Mouse (Mus musculus) natural killer cell, adult 2 months (primary cell): ENCODE data around the gene Alg9.

Experiments
- DNase-seq, 2 experiments: peaks; one replicate each; pipeline ENCODE4 v3.0.0; 2022; ENCODE audit warnings: low spot score in 2 of 2

The Alg9 gene

GRCm38 (mm10) chr9:50756711-50757110 lies 18.1 kb upstream of the Alg9 start:
- DNase-seq, result no peak

- DNase-seq, result no peak
These were observed 13.1 kb upstream of the Alg9 start for GRCm38 (mm10) chr9:50761520-50762243.

GRCm38 (mm10) chr9:50763331-50763730 lies 11.5 kb upstream of the Alg9 start:
- DNase-seq, result peak in 1 of 2 experiments; percentile 16

- no peak for DNase-seq
These were observed 7.2 kb upstream of the Alg9 start for GRCm38 (mm10) chr9:50767531-50768106.

- DNase-seq, result peak; percentile 96 to 97
These were observed 6.5 kb upstream of the Alg9 start, which contains the start of gene Fdxacb1 for GRCm38 (mm10) chr9:50768107-50769002. Gene Fdxacb1 (plus strand): TSS chr9:50768236.

GRCm38 (mm10) chr9:50770011-50770410 lies 4.8 kb upstream of the Alg9 start:
- no peak for DNase-seq

- peak in 1 of 2 experiments; percentile 18 for DNase-seq
These were observed 775 bp upstream of the Alg9 start for GRCm38 (mm10) chr9:50774026-50774462.

GRCm38 (mm10) chr9:50775662-50776126 lies 875 bp downstream of the Alg9 start:
- DNase-seq, result no peak

GRCm38 (mm10) chr9:50776162-50776760 lies 1.4 kb downstream of the Alg9 start:
- DNase-seq, result no peak

- peak; percentile 26 to 50 for DNase-seq
These were observed 7.3 kb downstream of the Alg9 start for GRCm38 (mm10) chr9:50782155-50782554.

GRCm38 (mm10) chr9:50795266-50795665 lies 20.4 kb downstream of the Alg9 start:
- DNase-seq, result no peak

GRCm38 (mm10) chr9:50796776-50797175 lies 22.0 kb downstream of the Alg9 start:
- DNase-seq, result no peak

- DNase-seq, result no peak
These were observed 22.8 kb downstream of the Alg9 start for GRCm38 (mm10) chr9:50797641-50798040.

- no peak for DNase-seq
These were observed 23.5 kb downstream of the Alg9 start for GRCm38 (mm10) chr9:50798368-50798767.

GRCm38 (mm10) chr9:50800985-50801384 lies 26.2 kb downstream of the Alg9 start:
- DNase-seq, result peak; percentile 12 to 53

- DNase-seq, result no peak
These were observed 28.3 kb downstream of the Alg9 start for GRCm38 (mm10) chr9:50803055-50803671.

- DNase-seq, result no peak
These were observed 33.7 kb downstream of the Alg9 start for GRCm38 (mm10) chr9:50808471-50808870.

GRCm38 (mm10) chr9:50809146-50809545 lies 34.3 kb downstream of the Alg9 start:
- no peak for DNase-seq

- no peak for DNase-seq
These were observed 36.4 kb downstream of the Alg9 start for GRCm38 (mm10) chr9:50811187-50811586.

- no peak for DNase-seq
These were observed 36.9 kb downstream of the Alg9 start for GRCm38 (mm10) chr9:50811746-50812145.

GRCm38 (mm10) chr9:50813796-50814195 lies 39.0 kb downstream of the Alg9 start:
- DNase-seq, result no peak
